Mouse (Mus musculus) intestine, postnatal 0 days (tissue): ENCODE data around the gene Efemp2. TPM values are rescaled to one million over a fixed set of nuclear protein-coding genes. Genes with fewer than 3 reads are reported as not detected.

ENCODE experiments used
- ATAC-seq: fragments of 200-750 bp; cut with Nextera tagmentation; 2 replicates; pipeline ENCODE4 v1.8.0; 2017; ENCODE audit warnings: mild to moderate bottlenecking, moderate TSS enrichment, moderate library complexity
- H3K27ac ChIP-seq: fragments of 300-500 bp; sonication (generic); 2 replicates; pipeline ENCODE4 v1.5.1; 2014; ENCODE audit warnings: mild to moderate bottlenecking, low read depth, low read length, moderate library complexity
- H3K27me3 ChIP-seq: fragments of 300-500 bp; sonication (generic); replicated peaks from 2 replicates; pipeline ENCODE4 v1.6.1; 2014; ENCODE audit warnings: low read length, mixed read lengths; ENCODE audit not compliant: control insufficient read depth, insufficient read depth
- H3K36me3 ChIP-seq: fragments of 300-500 bp; sonication (generic); 2 replicates; pipeline ENCODE4 v1.6.1; 2014; ENCODE audit warnings: mild to moderate bottlenecking, moderate library complexity; ENCODE audit not compliant: control insufficient read depth, insufficient read depth
- H3K4me1 ChIP-seq: fragments of 300-500 bp; sonication (generic); replicated peaks from 2 replicates; pipeline ENCODE4 v1.6.1; 2014; ENCODE audit warnings: antibody characterized with exemption, low read length, mixed read lengths; ENCODE audit not compliant: control insufficient read depth, insufficient read depth
- H3K4me2 ChIP-seq: fragments of 300-500 bp; sonication (generic); replicated peaks from 2 replicates; pipeline ENCODE4 v1.6.1; 2014; ENCODE audit warnings: low read depth, mild to moderate bottlenecking, moderate library complexity
- H3K4me3 ChIP-seq: fragments of 300-500 bp; sonication (generic); 2 replicates; pipeline ENCODE4 v1.5.1; 2014; ENCODE audit warnings: low read depth, low read length
- H3K9ac ChIP-seq: fragments of 300-500 bp; sonication (generic); 2 replicates; pipeline ENCODE4 v1.6.1; 2014; ENCODE audit warnings: mild to moderate bottlenecking, low read depth, low read length
- H3K9me3 ChIP-seq: fragments of 300-500 bp; sonication (generic); 2 replicates; pipeline ENCODE4 v1.6.1; 2016; ENCODE audit warnings: mixed run types; ENCODE audit not compliant: control insufficient read depth
- CTCF ChIP-seq: sonication (generic); IDR thresholded peaks from 2 replicates; pipeline ENCODE4 v1.5.1; 2016; ENCODE audit warnings: low read depth, mild to moderate bottlenecking, control low read depth, antibody characterized with exemption, moderate library complexity
- WGBS: fragments of 180-500 bp; shearing (Covaris S2); extraction: QIAGEN DNeasy Blood & Tissue Kit; methylation state at CpG from one replicate; pipeline ENCODE4 v1.1.7; 2014; 5-methylcytosine and 5-hydroxymethylcytosine counted together
- polyA plus RNA-seq: library from polyadenylated mRNA; unstranded; fragments of >200 nt; fragmentation: Nextera tagmentation; extraction: Ambion mirVana; gene quantifications from 2 replicates; pipeline ENCODE4 v1.2.1, GENCODE M21; 2015

Efemp2 gene
- polyA plus RNA-seq, 1 experiment from 2014 or later: 40.7 TPM

DNA sequence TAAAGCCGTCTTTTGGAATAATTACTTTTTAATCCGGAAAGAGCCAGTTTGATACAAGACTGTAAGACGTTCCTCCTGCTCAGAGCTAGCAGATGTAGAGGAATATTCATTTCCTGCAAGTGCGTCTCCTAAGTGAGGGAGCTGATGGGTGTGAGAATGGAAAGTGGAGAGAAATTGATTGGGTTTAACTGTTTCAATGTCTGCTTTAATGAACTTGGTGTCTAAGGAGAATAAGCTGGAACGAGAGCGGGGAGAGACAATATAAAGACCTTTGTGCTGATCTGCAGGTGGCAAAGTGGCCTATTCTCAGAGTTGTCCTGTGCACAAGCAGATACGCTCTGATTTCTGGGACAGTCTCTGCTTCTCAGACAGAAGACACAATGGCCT is 56.4 kb downstream of the Efemp2 start:
- H3K9me3 ChIP-seq: no peaks in the 10 kb centered on the region
- no peaks in the 10 kb centered on the region for H3K36me3 ChIP-seq
- H3K27ac ChIP-seq: no peak overlapping the region
- WGBS: 31% methylated on average over 7 of the region's 7 CpGs
- TF ChIP-seq CTCF: no peak
- ATAC-seq: no peak
- no peak overlapping the region for H3K9ac ChIP-seq
- peak overlapping the region; percentile 67 for H3K4me2 ChIP-seq
- peak overlapping the region; percentile 30; the same call in 1 of the 2 replicates for H3K4me3 ChIP-seq
- H3K27me3 ChIP-seq: no peaks in the 10 kb centered on the region
- no peaks in the 10 kb centered on the region for H3K4me1 ChIP-seq

Other genes starting within 250 kb of the Efemp2 start
- 6.2 and 6.6 TPM in 2 replicates for gene Pacs1, start 200.8 kb upstream of the Efemp2 start, polyA plus RNA-seq
- gene Sf3b2, start 178.5 kb upstream of the Efemp2 start, polyA plus RNA-seq: 160 and 172 TPM in 2 replicates
- gene Gal3st3, start 175.6 kb upstream of the Efemp2 start, polyA plus RNA-seq: 0.55 and 0.67 TPM in 2 replicates
- not detected in 2 replicates for gene Catsper1, start 138.2 kb upstream of the Efemp2 start, polyA plus RNA-seq
- gene Cst6, start 124.4 kb upstream of the Efemp2 start, polyA plus RNA-seq: 624 and 632 TPM in 2 replicates
- 81.2 and 88.1 TPM in 2 replicates for gene Eif1ad, start 107.2 kb upstream of the Efemp2 start, polyA plus RNA-seq
- 309 and 329 TPM in 2 replicates for gene Banf1, start 106.8 kb upstream of the Efemp2 start, polyA plus RNA-seq
- 53.7 and 63.0 TPM in 2 replicates for gene Sart1, start 85.3 kb upstream of the Efemp2 start, polyA plus RNA-seq
- gene Tsga10ip, start 71.4 kb upstream of the Efemp2 start, polyA plus RNA-seq: 0.27 and 0.59 TPM in 2 replicates
- gene Drap1, start 49.0 kb upstream of the Efemp2 start, polyA plus RNA-seq: 136 and 137 TPM in 2 replicates
- 33.0 and 34.2 TPM in 2 replicates for gene AI837181, start 48.8 kb upstream of the Efemp2 start, polyA plus RNA-seq
- gene Fosl1, start 26.4 kb upstream of the Efemp2 start, polyA plus RNA-seq: not detected in 2 replicates
- gene Ccdc85b, start 16.1 kb upstream of the Efemp2 start, polyA plus RNA-seq: 7.3 and 7.5 TPM in 2 replicates
- gene Fibp, start 13.3 kb upstream of the Efemp2 start, polyA plus RNA-seq: 116 and 130 TPM in 2 replicates
- gene Ctsw, start 5.4 kb upstream of the Efemp2 start, polyA plus RNA-seq: 0.85 and 0.92 TPM in 2 replicates
- gene Mus81, start 14.4 kb downstream of the Efemp2 start, polyA plus RNA-seq: 12.4 and 14.4 TPM in 2 replicates
- gene Cfl1, start 16.5 kb downstream of the Efemp2 start, polyA plus RNA-seq: 1,685 and 1,786 TPM in 2 replicates
- gene 1700020D05Rik, start 29.8 kb downstream of the Efemp2 start, polyA plus RNA-seq: not detected in 2 replicates
- 3.8 and 4.5 TPM in 2 replicates for gene Snx32, start 36.6 kb downstream of the Efemp2 start, polyA plus RNA-seq
- 19.2 and 24.1 TPM in 2 replicates for gene Ovol1, start 86.7 kb downstream of the Efemp2 start, polyA plus RNA-seq
- 13.0 and 15.9 TPM in 2 replicates for gene Ap5b1, start 94.1 kb downstream of the Efemp2 start, polyA plus RNA-seq
- 73.8 and 81.0 TPM in 2 replicates for gene Rnaseh2c, start 127.9 kb downstream of the Efemp2 start, polyA plus RNA-seq
- 37.4 and 38.6 TPM in 2 replicates for gene Kat5, start 136.3 kb downstream of the Efemp2 start, polyA plus RNA-seq
- gene Rela, start 163.5 kb downstream of the Efemp2 start, polyA plus RNA-seq: 28.4 and 31.9 TPM in 2 replicates
- gene Sipa1, start 189.8 kb downstream of the Efemp2 start, polyA plus RNA-seq: 8.2 and 9.8 TPM in 2 replicates
- gene Map3k11, start 214.8 kb downstream of the Efemp2 start, polyA plus RNA-seq: 29.4 and 29.7 TPM in 2 replicates
- gene Pcnx3, start 215.0 kb downstream of the Efemp2 start, polyA plus RNA-seq: 9.3 and 12.7 TPM in 2 replicates
- gene Kcnk7, start 230.4 kb downstream of the Efemp2 start, polyA plus RNA-seq: 0.12 and 0.21 TPM in 2 replicates